Mouse (Mus musculus): ENCODE measurements around the gene Olfr1513. TPM values are rescaled to one million over a fixed set of nuclear protein-coding genes. Genes with fewer than 3 reads are reported as not detected.
"Not testable (repeated sequence)": the region's sequence is repeated elsewhere in the genome, so short reads cannot be mapped to it uniquely, and the experiment has no call there.

Gene Olfr1513
- under 1 TPM in 1 of 2 experiments, not detected in 1; 0.12 TPM for polyA plus RNA-seq (2017; shearing (Covaris generic))

DNA sequence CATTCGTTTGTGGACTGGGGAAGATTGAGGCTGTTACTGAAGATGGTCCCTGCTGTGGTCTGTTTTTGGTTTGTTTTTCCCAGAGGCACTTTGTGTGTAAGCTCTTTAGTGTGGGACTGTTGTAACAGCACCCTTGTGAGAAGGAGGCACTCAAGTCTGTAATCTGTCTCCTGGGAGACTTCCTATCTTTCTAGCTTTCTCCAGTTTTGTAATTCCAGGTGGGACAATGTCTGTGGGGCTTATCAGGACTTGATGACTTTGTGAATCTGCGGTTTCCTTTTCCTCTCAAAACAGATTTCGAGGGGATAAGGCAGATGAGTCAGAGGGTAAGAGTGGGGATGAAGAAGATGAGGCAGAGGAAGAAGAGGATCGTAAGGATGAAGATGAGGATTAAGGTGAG is at the start of gene Olfr1513:
Olfr1513 (minus strand) TSS at position 101 of the 400 bp plus-strand sequence.
- ATAC-seq, result no peak

GRCm38 (mm10) chr14:52397279-52397678 is 41.1 kb upstream of the Olfr1513 start, which contains the start of gene Olfr1511:
Gene Olfr1511, minus strand, starts transcription at chr14:52397379.
- no peak for ATAC-seq

- ATAC-seq, result not testable (repeated sequence)
Measured at GRCm38 (mm10) chr14:52390084-52390848, 34.1 kb upstream of the Olfr1513 start.

GRCm38 (mm10) chr14:52379068-52379467 is 22.9 kb upstream of the Olfr1513 start, which contains the start of gene Olfr1512:
Gene Olfr1512, minus strand, starts transcription at chr14:52379168.
- no peak for ATAC-seq

- ATAC-seq, result no peak
Measured at GRCm38 (mm10) chr14:52368741-52369140, 12.5 kb upstream of the Olfr1513 start.

DNA sequence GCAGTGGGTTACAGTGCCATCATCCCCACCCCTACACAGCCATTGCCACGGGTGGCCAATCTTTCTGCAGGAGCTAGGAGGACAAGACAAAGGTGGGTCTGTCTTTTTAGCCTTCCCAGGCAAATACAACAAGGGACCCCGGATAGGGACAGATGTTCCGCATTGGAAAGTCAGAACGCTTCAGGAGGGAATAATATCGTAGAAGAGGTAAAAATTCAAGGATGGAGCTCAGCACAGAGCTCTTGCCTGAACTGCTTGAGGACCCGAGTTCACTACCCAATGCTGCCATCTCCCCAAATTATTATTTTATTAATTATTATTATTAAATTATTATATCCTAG is 16.7 kb downstream of the Olfr1513 start:
- no peak for ATAC-seq

DNA sequence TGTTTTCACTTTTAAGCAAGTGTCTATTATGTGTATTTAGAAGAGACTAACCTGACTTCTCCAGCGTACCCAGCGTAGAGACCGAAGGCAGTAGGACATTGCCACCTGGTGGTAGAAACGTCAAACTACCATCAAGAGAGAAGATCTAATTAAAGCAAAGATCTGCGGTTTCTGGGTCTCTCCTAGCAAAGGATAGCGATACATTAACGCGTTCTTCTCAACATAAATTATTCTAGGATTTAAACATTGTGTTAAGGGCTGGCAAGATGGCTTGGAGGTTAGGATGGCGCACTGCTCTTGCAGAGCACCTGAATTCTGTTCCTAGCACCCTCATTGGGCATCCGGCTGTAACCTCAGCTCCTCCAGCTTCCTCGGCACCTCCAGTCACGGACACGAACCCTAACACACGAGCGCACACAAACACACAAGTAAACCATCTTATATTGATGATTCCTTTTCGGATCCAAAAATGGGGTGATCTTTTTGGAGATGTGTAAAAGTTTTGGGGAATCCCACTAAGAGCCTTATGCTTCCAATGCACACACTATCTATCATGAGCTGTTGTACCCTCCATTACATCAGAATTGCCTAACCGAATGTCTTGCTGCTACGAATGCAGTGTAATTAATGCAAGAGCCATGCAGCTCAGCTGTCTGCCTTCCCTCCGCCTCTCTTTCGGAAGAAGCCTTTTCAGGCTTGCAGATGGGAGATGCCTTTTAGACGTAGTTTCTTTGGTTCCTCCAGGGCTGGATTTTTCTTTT is 17.3 kb downstream of the Olfr1513 start:
- peak; percentile 59 for ATAC-seq

DNA sequence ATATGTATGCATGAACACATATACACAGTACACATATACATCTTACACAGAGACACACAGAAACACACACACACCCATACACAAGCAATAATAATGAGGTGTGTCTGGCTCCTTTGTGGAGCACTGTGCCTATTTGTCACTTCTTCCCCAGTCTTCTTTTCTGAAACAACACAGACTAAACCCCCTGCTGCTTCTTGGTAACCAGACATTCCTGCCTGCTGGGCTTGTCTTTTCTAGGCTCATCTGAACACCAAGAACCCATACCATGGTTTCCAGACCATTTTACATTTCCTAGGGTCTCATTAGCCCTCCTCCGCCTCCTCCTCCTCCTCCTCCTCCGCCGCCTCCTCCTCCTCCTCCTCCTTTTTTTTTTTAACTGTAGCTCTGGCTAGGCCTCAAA is 24.0 kb downstream of the Olfr1513 start:
- no peak for ATAC-seq

DNA sequence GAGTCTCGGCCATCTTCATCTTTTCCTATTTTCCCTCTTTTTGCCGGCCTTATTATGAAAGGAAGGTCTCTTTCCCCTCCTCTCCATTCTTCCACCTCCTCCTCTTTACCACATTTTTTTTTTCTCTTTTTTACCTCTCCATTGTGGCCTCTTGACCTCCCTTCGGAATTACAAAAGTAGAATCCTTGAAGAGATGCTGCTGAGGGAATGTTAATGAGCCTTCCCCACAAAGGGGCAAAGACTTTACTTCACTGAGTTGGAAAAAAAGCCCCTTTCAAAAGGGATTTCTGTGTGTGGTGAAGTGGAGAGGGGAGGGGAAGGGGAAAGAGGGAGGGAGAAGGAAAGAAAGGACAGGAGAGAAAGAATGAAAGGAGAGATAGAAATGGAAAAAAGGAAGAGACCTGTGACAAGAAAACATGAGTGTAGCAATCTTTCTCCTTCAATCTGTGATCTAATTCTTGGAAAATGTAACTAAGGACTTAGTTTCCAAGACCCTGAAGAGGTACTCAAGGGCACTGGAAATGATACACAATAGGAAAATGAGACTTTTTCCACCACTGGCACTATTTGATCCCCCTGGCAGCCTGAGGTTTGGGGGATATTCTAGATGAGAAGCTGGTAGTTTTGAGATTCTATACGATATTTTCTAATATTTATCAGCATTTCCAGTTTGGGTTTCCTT is 25.0 kb downstream of the Olfr1513 start:
- ATAC-seq, result no peak

GRCm38 (mm10) chr14:52327910-52328812 is 28.0 kb downstream of the Olfr1513 start, which contains the start of gene Sall2:
Gene Sall2, minus strand, starts transcription at chr14:52328762.
- no peak for ATAC-seq

GRCm38 (mm10) chr14:52327375-52327901 is 28.8 kb downstream of the Olfr1513 start:
- no peak for ATAC-seq

DNA sequence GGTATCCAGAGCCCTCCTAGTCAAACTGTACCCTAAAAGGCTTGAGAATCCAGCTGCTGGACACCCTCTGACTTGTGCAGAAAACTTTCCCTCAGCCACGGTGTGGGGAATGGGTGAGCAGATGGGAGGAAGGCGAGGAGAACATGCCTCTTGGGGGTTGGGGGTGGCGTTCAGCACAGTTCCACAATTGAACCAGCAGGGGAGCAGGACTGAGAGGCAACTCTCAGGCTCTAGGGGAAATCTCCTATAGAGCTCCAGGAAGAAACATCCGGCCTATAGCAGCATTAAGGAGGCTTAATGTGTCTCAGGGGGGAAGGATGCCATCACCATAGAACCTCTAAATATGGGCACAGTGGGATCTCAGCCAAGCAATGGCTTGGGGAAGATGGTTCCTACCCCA is 30.3 kb downstream of the Olfr1513 start:
- no peak for ATAC-seq

DNA sequence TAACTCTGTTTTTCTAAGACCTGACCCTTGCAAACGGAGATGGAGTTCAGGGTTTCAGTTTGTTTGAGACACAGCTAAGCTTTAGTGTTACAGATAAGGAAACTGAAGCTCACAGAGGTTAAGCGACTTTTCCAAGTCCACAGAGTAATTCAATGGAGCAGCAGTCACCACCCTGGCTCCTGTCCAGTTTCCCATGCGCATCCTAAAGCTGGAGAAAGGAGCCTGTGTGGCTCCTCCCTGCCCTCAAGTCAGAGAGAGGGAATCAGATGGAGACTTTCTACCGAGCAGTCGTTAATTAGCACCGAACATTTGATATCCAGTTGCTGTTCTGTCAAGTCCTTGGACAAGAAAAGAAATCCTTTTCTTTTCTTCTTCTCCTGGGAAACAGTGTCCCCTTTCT is 36.8 kb downstream of the Olfr1513 start:
- no peak for ATAC-seq

DNA sequence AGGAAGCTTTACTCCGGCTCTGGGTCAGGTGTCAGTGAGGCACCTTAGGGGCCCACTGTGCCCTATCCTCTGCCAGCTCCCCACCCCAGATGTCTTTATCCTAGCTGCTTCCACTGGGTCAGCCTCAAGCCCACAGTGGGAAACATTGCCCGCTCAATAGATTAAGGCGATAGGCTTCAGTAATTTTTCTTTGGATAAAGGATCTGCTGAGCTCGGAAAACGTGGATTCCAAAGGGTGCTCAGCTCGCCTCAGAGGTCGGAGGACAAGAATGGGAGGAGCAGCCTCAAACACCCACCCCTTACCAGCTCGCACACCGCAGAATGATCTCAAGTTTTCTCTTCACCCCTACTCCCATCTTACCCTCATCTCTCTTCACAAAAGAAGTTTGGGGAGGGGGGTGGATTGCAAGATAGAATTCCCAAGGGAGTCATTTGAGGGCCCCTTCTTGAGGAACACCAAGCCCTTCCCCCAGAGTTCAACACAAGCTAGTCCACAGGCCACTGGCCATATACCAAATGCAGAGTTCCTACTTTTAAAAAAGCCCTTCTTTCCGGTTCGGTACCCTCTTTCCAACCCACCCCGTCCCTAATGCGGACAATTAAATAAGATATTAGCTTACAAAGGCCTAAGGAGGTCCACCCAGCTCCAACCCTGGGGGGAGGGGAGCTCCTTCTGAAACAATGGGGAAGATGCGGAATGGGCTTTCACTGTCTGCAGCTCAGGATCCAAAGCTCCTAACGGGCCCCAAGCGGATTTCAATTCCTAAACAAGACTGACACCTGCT is 39.6 kb downstream of the Olfr1513 start:
- no peak for ATAC-seq

GRCm38 (mm10) chr14:52315792-52316440 is 40.3 kb downstream of the Olfr1513 start:
- peak; percentile 78 for ATAC-seq

DNA sequence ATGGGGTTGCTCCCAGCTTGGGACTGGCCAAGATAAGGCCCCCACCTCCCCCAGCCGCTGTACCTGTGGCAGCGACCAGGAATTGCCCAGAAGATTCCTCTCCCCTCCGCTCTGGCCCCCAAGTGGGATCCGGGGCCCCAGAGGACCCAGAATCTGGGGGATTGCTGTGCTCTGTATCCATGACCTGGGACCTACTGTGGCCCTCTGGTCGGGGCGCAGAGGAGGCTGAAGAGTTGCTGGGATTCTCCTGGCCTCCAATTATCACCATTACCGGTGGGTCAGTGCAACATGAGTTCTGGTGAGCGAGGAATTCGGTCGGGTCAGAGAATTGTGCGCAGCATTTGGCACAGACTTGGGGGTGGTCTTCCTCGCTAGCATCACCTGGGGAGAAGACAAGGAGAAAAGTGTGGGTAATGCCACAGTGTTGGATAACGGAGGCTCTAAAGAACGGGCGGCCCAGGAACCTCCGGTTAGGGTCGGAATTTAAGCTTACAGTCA is 40.9 kb downstream of the Olfr1513 start:
- peak; percentile 9 for ATAC-seq

DNA sequence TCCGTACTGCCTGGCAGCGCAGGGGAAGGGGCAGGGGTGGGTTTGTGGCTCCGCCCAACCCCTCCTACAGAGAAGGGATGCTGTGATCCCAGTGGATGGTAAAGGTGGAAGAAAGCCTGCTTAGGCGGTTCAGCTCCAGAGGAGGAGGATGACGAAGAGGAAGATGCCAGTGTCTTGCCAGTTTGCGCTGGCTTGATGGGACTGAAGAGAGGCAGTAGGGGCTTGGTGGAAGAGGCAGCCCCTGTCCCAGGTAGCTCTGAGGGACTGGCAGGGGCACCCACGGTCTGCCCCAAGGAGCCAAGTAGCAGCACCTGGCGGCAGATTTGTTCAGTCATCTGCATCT is 41.4 kb downstream of the Olfr1513 start:
- no peak for ATAC-seq

DNA sequence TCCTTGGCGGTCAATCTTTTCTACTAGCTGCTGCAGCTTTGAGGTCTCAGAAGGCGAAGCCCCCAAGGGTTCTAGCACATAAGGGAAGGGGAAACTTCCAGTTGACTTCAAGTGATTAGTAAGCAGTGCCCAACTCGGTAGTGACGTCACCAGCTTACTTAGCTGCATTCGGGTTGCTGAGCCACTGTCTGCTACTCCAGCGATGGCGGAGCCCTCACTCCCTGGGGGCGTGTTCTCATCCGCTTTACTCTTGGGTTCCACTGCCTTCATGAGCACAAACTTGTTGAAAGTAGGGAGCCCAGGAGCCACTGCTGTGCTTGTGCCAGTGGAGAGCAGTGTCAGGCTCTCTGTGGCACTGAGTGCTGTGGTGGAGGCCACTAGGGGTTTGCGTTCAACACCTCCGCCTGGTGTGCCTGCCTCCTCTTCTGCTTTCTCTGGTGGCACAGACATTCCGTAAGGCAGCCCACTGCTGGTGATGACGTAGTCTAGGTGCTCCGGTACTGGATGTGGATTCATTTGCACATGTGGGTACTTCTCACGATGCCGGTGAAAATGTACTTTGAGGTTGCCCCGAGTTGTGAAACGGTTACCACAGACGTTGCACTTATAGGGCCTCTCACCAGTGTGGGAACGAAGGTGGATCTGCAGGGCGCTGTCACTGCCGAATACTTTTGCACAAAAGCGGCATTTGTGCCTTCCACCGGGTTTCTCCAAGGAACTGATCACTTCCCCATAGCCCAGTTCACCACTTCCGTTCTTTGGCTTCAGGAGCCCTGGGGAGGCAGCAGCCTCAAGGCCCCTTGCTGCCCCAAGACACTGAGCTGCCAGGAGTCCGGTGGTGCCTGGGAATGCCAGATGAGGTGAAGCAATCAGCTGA is 42.0 kb downstream of the Olfr1513 start:
- no peak for ATAC-seq

- ATAC-seq, result no peak
Measured at GRCm38 (mm10) chr14:52310906-52311305, 45.3 kb downstream of the Olfr1513 start.

All from activated CD4-positive, CD25-positive, alpha-beta regulatory T cell, adult 4 months (primary cell).